Mouse (Mus musculus) bone marrow, adult 2 months (tissue): ENCODE measurements around the gene Aldh5a1.

Source experiments
- CTCF ChIP-seq: fragments of 200-500 bp; IDR thresholded peaks from 2 replicates; pipeline ENCODE4 v1.5.1; 2011; ENCODE audit warnings: low read length, control low read depth; ENCODE audit not compliant: control insufficient read depth, insufficient read depth
- POLR2A ChIP-seq: fragments of 200-500 bp; IDR thresholded peaks from 2 replicates; pipeline ENCODE4 v1.6.1; 2011; ENCODE audit warnings: low read depth, mild to moderate bottlenecking, control low read depth, low read length, borderline replicate concordance; ENCODE audit not compliant: control insufficient read depth

GRCm38 (mm10) chr13:24882411-24882810, 55.0 kb downstream of the Aldh5a1 start:
- TF ChIP-seq CTCF = no peak
- no peak for TF ChIP-seq POLR2A
